Mouse (Mus musculus) hindbrain, embryonic 15.5 days (tissue): ENCODE measurements around the gene Tgm1. TPM values are rescaled to one million over a fixed set of nuclear protein-coding genes. Genes with fewer than 3 reads are reported as not detected.

Experiments used
- ATAC-seq: fragments of 200-750 bp; cut with Nextera tagmentation; 2 replicates; pipeline ENCODE4 v1.8.0; 2017; ENCODE audit warnings: low read depth, moderate number of reproducible peaks, moderate TSS enrichment; ENCODE audit not compliant: low FRiP score
- H3K27ac ChIP-seq: fragments of 300-500 bp; sonication (generic); replicated peaks from 2 replicates; pipeline ENCODE4 v1.5.1; 2015; ENCODE audit warnings: mild to moderate bottlenecking, inconsistent platforms
- H3K27me3 ChIP-seq: fragments of 300-500 bp; sonication (generic); 2 replicates; pipeline ENCODE4 v1.6.1; 2015; ENCODE audit warnings: control low read depth, inconsistent platforms
- H3K36me3 ChIP-seq: fragments of 300-500 bp; sonication (generic); 2 replicates; pipeline ENCODE4 v1.6.1; 2015; ENCODE audit warnings: control low read depth, inconsistent platforms
- H3K4me1 ChIP-seq: fragments of 300-500 bp; sonication (generic); replicated peaks from 2 replicates; pipeline ENCODE4 v1.6.1; 2015; ENCODE audit warnings: control low read depth, inconsistent platforms
- H3K4me2 ChIP-seq: fragments of 300-500 bp; sonication (generic); 2 replicates; pipeline ENCODE4 v1.6.1; 2015; ENCODE audit warnings: moderate library complexity, mild to moderate bottlenecking, inconsistent platforms
- H3K4me3 ChIP-seq: fragments of 300-500 bp; sonication (generic); 2 replicates; pipeline ENCODE4 v1.5.1; 2015; ENCODE audit warnings: mild to moderate bottlenecking, inconsistent platforms
- H3K9ac ChIP-seq: fragments of 300-500 bp; sonication (generic); 2 replicates; pipeline ENCODE4 v1.6.1; 2015; ENCODE audit warnings: inconsistent platforms
- H3K9me3 ChIP-seq: fragments of 300-500 bp; sonication (generic); 2 replicates; pipeline ENCODE4 v1.6.1; 2016; ENCODE audit warnings: control low read depth, inconsistent platforms
- WGBS: fragments of 180-500 bp; shearing (Covaris S2); methylation state at CpG from one replicate; pipeline ENCODE4 v1.1.7; 2015; 5-methylcytosine and 5-hydroxymethylcytosine counted together
- polyA plus RNA-seq: library from polyadenylated mRNA; unstranded; fragments of >200 nt; fragmentation: Nextera tagmentation; extraction: Ambion mirVana; gene quantifications from 2 replicates; pipeline ENCODE4 v1.2.1, GENCODE M21; 2015

The Tgm1 gene
- polyA plus RNA-seq, 1 experiment from 2014 or later: 0.60 TPM

DNA sequence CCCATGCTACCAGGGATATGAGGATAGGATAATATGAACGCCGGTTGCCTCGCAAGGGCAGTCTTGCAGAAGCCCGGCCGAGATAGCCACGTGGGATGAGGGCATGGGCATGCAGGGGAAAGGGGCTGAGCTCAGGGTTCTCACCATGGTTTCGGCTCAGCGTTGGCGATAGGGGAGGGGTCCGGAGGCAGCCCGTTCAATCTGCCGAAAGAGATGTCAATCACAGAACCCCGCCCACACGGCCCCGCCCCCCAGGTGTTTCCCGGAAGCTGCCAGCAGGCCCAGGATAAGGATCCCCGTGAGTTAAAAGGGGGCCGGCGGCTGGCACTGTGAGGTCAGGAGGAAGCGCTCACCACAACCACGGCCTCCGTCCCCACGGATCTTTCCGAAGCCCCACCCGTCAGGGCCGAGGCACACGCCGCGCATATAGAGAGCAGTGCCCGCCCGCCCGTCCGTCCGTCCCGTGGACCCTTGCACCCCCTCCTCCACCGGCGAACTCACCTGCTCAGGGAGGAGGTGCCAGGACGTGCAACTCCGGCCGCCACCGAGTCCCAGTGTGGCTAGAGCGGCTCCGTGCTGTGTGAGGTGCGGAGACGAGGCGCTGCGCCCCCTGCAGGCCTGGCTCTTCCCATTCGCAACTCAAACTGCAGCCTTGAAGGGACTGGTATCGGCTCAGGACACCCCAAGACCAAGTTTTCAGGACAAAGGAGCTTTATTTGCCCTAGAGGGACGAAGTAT is 8.1 kb upstream of the Tgm1 start, which contains the start of gene Rabggta:
TSS of gene Rabggta (minus strand) at position 564 of the 738 bp plus-strand sequence.
- under 1% methylated on average over 49 of the region's 50 CpGs for WGBS
- ATAC-seq: peak; percentile 97
- H3K4me1 ChIP-seq: peaks cover 15% of the 10 kb centered on the region
- H3K9me3 ChIP-seq: no peaks in the 10 kb centered on the region
- peak within 1 kb of the TSS; percentile 62 for H3K9ac ChIP-seq
- no peaks in the 10 kb centered on the region for H3K27me3 ChIP-seq
- H3K27ac ChIP-seq: peak within 1 kb of the TSS; percentile 82
- peaks cover 12% of the 10 kb centered on the region for H3K36me3 ChIP-seq
- peak within 1 kb of the TSS; percentile 62 for H3K4me3 ChIP-seq
- peak within 1 kb of the TSS; percentile 65 for H3K4me2 ChIP-seq

DNA sequence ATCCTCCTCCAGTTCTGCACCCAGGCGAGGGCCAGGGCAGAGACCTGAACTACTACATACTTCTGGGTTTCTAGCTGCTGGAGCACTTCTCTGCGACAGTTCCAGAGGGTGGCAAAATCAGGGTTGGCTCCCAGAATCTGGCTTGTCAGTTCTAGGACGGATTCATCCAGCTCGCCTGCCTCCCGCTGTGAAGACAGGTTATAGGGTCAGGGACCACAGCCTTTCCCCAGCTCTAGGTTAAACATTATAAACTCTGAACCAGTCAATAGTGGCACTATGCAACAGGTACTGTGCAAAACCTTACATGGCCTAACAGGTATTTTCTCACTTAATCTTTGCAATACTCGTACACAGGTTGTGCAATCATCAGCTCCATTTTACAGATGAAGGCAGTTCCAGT is 7.3 kb upstream of the Tgm1 start:
- H3K4me2 ChIP-seq: peak overlapping the region; percentile 65
- H3K36me3 ChIP-seq: peaks cover 12% of the 10 kb centered on the region
- H3K27me3 ChIP-seq: no peaks in the 10 kb centered on the region
- no peak for ATAC-seq
- no peaks in the 10 kb centered on the region for H3K9me3 ChIP-seq
- peak overlapping the region; percentile 82; the same call in 1 of the 2 replicates for H3K27ac ChIP-seq
- H3K4me1 ChIP-seq: peaks cover 15% of the 10 kb centered on the region
- 78% methylated on average over 6 of the region's 6 CpGs for WGBS
- peak overlapping the region; percentile 62 for H3K9ac ChIP-seq
- H3K4me3 ChIP-seq: peak overlapping the region; percentile 62

DNA sequence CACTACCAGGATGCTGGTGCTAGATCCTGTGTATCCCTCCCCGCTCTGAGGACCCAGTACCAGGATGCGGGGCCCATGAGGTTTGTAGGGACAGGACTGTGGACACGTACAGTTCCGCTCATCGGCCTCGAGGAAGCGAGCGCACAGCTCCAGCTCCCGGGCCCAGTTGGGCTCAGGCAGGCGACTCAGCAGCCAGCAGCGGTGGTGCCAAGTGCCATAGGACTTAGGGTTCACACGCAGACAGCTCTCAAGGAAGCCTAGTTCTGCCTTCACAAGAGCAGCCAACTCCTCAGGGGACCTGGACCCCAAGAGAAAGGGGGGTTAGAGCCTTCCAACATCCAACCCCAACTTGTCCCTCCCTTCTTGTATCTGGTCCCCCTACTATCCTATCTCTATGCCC is 6.9 kb upstream of the Tgm1 start:
- 93% methylated on average over 12 of the region's 12 CpGs for WGBS
- Histone ChIP-seq H3K9ac (no peak overlapping the region), H3K4me2 (peak overlapping the region; percentile 65; the same call in 1 of the 2 replicates)

DNA sequence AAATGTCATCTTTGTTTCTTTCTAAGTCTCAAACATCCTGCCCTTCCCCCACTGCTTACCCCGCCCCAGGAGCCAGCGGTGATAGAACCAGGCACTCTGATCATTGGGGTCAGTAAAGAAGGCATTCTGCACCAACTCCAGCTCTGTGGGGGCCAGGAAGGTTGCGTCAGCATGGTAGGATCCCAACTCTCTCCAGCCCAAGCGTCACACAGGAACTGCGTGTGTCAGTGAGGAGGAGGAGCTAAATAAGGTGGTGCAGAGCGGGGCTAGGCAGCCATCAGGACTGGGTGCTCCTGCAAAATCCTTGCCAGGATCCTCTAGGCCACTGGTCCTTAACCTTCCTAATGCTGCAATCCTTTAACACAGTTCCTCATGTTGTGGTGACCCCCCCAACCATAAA is 6.0 kb upstream of the Tgm1 start:
- Histone ChIP-seq H3K4me1 (peaks cover 15% of the 10 kb centered on the region), H3K9ac (no peak overlapping the region), H3K4me2 (no peak overlapping the region), H3K9me3 (no peaks in the 10 kb centered on the region), H3K27me3 (no peaks in the 10 kb centered on the region), H3K27ac (no peak overlapping the region), H3K36me3 (peaks cover 12% of the 10 kb centered on the region), H3K4me3 (no peak overlapping the region)
- ATAC-seq: no peak
- WGBS: 88% methylated on average over 6 of the region's 6 CpGs

More for the DNA sequence above, 6.9 kb upstream of the Tgm1 start:
- no peaks in the 10 kb centered on the region for H3K9me3 ChIP-seq
- peaks cover 15% of the 10 kb centered on the region for H3K4me1 ChIP-seq
- no peaks in the 10 kb centered on the region for H3K27me3 ChIP-seq
- peaks cover 12% of the 10 kb centered on the region for H3K36me3 ChIP-seq
- H3K4me3 ChIP-seq: peak overlapping the region; percentile 62; the same call in 1 of the 2 replicates
- no peak for ATAC-seq
- H3K27ac ChIP-seq: no peak overlapping the region

DNA sequence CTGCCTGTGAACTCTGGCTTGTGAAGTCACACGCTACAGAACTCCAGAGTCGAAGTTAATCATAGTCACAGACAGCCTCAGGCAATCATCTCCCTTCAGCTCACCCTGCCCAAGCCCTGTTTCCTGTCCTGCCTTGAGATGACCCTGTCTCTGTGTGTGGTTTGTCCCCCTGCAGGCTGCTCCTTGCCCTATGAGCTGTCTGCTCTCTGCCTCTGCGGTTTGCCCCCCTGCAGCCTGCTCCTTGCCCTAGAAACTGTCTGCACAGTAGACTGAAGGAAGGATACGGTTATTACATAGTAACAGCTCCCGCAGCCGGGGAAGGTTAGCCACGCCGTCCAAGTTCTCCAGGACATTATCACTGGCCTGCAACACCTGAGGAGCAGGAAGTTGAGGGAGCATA is 3.2 kb upstream of the Tgm1 start:
- H3K9me3 ChIP-seq: no peaks in the 10 kb centered on the region

DNA sequence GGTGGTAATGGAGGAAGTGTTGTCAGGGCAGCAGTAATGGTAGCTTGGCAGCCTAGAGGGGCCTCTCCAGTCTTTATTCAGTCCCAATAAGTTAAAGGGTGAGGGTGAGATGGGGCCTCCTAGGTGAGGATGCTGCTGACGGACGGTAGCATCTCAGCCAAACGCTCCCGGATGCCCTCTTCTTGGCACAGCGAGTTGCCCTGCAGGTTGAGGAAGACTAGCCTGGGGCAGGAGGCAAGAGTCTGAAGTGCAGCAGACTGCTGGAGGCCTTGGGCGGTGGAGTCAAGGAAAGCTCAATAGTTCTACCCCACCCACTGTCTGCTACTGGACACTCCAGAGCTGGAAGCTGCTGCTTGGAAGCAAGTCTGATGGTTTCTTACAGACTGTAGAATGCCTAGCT is 2.5 kb upstream of the Tgm1 start:
- WGBS: 94% methylated on average over 6 of the region's 6 CpGs

More for the DNA sequence above, 3.2 kb upstream of the Tgm1 start:
- no peak overlapping the region for H3K27ac ChIP-seq
- ATAC-seq: no peak
- peaks cover 12% of the 10 kb centered on the region for H3K36me3 ChIP-seq
- H3K9ac ChIP-seq: no peak overlapping the region
- H3K4me3 ChIP-seq: no peak overlapping the region
- peaks cover 11% of the 10 kb centered on the region for H3K4me1 ChIP-seq
- 81% methylated on average over 8 of the region's 8 CpGs for WGBS
- H3K4me2 ChIP-seq: no peak overlapping the region
- H3K27me3 ChIP-seq: peaks cover 7% of the 10 kb centered on the region; the same call in 1 of the 2 replicates

DNA sequence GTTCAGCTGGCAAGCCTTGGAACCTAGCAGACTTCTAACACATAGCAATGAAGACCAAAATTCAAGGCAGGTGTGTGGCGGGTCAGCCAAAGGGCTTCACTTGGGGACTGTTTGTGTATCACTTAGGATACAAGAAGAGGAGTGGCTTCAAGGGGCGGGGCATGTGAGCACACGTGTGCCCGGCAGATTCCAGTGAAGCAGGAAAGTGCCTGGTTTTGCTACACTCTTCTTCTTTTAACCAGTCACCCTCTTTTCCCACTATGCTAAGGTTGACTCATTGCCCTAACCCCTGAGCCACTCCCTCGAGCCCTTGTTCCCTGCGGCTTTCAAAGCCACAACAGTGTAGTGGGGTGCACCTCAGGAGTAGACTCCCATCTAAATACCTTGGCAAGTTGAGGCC is 1.2 kb upstream of the Tgm1 start:
- Histone ChIP-seq H3K27me3 (peaks cover 7% of the 10 kb centered on the region; the same call in 1 of the 2 replicates), H3K4me1 (no peaks in the 10 kb centered on the region), H3K4me2 (no peak overlapping the region), H3K27ac (no peak overlapping the region), H3K36me3 (peaks cover 12% of the 10 kb centered on the region), H3K4me3 (no peak overlapping the region), H3K9ac (no peak overlapping the region), H3K9me3 (no peaks in the 10 kb centered on the region)
- 38% methylated on average over 6 of the region's 6 CpGs for WGBS
- no peak for ATAC-seq

More for the DNA sequence above, 2.5 kb upstream of the Tgm1 start:
- Histone ChIP-seq H3K4me1 (peaks cover 9% of the 10 kb centered on the region), H3K27me3 (peaks cover 7% of the 10 kb centered on the region; the same call in 1 of the 2 replicates), H3K9me3 (no peaks in the 10 kb centered on the region), H3K9ac (no peak overlapping the region), H3K4me3 (no peak overlapping the region), H3K4me2 (no peak overlapping the region), H3K27ac (no peak overlapping the region), H3K36me3 (peaks cover 12% of the 10 kb centered on the region)
- no peak for ATAC-seq

DNA sequence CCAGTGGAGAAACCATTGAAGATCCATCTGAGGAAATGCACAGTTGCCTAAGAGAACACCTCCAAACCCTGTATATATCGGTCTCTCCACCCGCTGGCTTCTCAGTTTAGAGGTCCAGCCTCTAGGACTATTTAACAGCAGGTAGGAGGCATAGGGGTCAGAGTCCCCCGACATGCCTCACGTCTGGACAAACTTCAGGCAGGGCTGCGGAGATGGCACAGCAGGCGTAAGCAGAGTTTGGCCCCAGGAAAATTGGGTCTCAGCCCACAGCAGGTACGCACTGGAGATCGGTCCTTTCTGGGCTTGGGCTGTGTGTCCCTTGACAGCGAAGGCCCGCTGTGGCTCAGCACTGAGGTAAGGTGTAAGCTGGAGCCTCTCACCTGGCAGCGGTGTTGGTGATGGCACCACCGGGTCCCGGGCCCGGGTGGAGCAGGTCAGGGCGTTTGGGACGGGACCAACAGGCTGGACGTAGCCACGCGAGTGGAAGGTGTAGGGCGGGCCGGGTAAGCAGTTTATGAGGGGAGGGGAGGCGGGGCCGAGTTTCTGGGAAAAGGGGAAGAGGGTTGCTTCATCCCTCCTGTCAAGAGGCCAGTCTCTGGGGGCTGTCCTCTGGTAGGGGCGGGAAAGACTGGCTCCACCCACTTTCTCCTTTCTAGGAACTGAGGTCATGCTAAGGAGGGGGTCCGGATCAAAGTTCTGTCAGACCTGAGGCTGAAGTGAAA is 558 bp downstream of the Tgm1 start:
- WGBS: 19% methylated on average over 25 of the region's 25 CpGs
- Histone ChIP-seq H3K4me3 (no peak overlapping the region), H3K27ac (no peak overlapping the region), H3K4me2 (no peak overlapping the region), H3K36me3 (peaks cover 5% of the 10 kb centered on the region), H3K9me3 (no peaks in the 10 kb centered on the region), H3K4me1 (no peaks in the 10 kb centered on the region), H3K9ac (no peak overlapping the region), H3K27me3 (peaks cover 7% of the 10 kb centered on the region; the same call in 1 of the 2 replicates)
- ATAC-seq: no peak

DNA sequence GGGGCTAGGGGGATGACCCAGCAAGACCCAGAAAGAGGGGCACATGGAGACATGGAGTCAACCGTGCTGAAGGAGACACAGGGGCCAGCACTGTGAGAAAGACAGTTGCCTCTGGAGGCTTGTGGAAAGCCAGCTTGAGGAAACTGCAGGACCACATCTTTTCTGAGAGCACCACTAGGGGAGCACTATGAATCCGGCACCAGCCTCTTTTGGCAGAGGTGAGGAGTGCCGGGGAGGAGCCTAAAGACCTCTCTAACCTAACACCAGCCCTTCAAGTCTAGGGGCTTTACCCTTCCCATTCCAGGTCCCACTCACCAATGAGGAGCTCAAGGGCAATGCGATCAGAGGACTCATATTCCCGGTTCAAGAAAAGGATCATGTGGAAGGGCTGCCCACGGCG is 1.9 kb downstream of the Tgm1 start:
- 79% methylated on average over 7 of the region's 7 CpGs for WGBS
- H3K36me3 ChIP-seq: no peaks in the 10 kb centered on the region; the same call in 1 of the 2 replicates
- no peak overlapping the region for H3K4me3 ChIP-seq
- H3K9me3 ChIP-seq: no peaks in the 10 kb centered on the region
- H3K4me2 ChIP-seq: no peak overlapping the region
- peaks cover 7% of the 10 kb centered on the region; the same call in 1 of the 2 replicates for H3K27me3 ChIP-seq
- no peak overlapping the region for H3K27ac ChIP-seq
- no peak overlapping the region for H3K9ac ChIP-seq
- ATAC-seq: no peak
- no peaks in the 10 kb centered on the region for H3K4me1 ChIP-seq

DNA sequence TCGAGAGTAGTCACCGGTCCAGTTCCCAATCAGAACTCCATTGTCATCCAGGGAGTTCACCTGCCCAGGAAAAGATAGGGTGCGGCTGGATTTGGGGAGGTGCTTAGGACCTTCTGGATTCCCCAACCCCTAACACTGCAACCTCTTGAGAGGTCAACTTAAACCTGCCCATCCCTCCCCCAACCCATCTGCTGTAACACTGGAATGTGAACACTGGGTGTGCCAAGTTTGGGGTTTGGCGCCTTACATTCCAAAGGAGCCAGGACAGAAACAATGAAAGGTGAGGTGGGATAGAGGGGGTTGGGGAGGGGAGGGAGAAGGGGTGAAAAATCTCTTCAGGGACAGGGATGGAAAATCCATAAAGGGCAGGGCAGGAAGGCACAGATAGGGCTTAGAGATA is 4.2 kb downstream of the Tgm1 start:
- Histone ChIP-seq H3K4me3 (no peak overlapping the region), H3K36me3 (no peaks in the 10 kb centered on the region), H3K9me3 (no peaks in the 10 kb centered on the region), H3K4me2 (no peak overlapping the region), H3K4me1 (no peaks in the 10 kb centered on the region), H3K9ac (no peak overlapping the region), H3K27me3 (peaks cover 7% of the 10 kb centered on the region; the same call in 1 of the 2 replicates), H3K27ac (no peak overlapping the region)
- 87% methylated on average over 4 of the region's 4 CpGs for WGBS
- ATAC-seq: no peak

DNA sequence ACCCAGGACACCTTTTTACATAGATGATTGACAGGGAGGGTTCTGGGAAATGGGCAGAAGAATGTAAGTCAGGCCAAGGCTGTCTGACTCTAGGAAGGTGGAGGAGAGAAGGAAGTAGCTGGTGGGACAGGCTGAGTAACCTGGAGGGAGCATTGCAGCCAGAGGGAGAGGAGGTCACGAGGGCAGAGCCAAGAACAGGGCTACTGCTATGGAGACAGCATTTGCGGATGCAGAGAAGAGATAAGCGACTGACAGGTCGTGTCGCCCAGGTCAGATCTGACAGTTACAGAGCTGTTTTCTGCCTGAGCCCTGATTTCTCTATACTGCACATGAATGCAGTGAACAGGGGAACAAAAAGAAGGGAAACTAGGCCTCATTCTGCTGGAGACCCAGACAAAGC is 6.3 kb downstream of the Tgm1 start:
- Histone ChIP-seq H3K4me3 (no peak overlapping the region), H3K4me2 (no peak overlapping the region), H3K9ac (no peak overlapping the region), H3K27ac (no peak overlapping the region), H3K4me1 (no peaks in the 10 kb centered on the region), H3K27me3 (no peaks in the 10 kb centered on the region), H3K36me3 (no peaks in the 10 kb centered on the region), H3K9me3 (no peaks in the 10 kb centered on the region)
- ATAC-seq: no peak
- WGBS: 85% methylated on average over 5 of the region's 5 CpGs

DNA sequence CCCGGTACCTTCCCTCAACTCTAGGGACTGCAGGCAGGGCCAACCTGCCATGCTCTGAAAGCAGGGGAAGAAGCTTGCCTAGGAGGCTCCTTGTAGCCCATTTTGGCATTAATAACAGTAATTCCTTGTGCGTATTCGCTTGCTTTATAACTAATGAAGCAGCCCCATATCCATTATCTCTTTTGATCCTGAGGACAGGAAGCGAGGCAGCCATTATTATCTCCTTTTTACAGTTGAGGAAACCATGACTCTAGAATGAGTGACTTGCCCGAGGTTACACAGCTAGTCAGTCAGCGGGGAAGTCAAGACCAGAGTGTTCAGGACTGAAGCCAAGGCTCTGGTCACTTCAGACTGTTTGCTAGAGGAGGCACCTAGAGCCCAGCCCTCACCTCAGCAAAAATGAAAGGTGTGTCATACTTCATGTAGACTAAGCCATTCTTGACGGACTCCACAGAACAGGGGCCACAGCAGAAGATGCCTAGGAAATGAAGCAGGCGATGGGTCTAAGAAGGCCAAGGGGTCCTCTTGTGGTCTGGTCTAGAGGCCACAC is 7.6 kb downstream of the Tgm1 start:
- Histone ChIP-seq H3K9me3 (no peaks in the 10 kb centered on the region), H3K4me1 (no peaks in the 10 kb centered on the region), H3K27ac (no peak overlapping the region), H3K9ac (no peak overlapping the region), H3K4me3 (no peak overlapping the region), H3K27me3 (no peaks in the 10 kb centered on the region), H3K4me2 (no peak overlapping the region), H3K36me3 (no peaks in the 10 kb centered on the region)
- WGBS: 91% methylated on average over 8 of the region's 8 CpGs
- no peak for ATAC-seq
